ENCODE assay signal across 8 mouse cellular contexts in the genomic region with DNA sequence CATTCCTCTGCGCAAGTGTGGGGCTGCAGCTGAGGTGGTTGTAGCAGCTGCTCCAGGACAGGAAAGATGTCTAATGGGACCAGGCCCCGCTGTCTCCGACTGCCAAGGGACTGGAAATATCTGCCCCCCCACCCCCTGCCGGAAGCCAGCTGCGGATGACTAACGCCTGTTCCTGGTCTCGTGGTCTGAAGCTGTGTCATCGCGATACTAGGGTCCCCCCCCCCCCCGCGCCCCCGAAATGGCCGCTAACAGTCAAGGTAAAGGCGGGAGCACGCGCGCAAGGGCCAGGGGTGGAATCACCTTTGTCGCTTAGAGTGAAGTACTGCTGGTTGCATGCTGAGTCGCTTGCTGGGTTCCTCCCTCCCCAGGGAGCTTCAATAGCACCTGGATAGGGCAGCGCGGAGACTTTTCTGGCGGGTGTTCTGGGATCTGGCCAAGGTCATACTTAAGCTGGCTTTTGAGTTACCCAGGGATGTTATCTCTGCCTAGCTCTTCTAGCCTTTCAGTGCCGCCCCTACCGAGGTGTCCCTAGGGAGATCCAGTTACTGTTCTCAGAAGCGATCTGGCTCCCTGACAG. TPM values are rescaled to one million over a fixed set of nuclear protein-coding genes. Genes with fewer than 3 reads are reported as not detected.
A peak's percentile ranks its signal among the peaks of the same experiment; 100 is the strongest.
DNase-seq lines count a peak whose midpoint lies in the region; ATAC-seq and TF ChIP-seq lines count a peak whose summit lies in the region.

Gene Fundc2, plus strand, starts transcription at position 205 of the 577 bp plus-strand sequence.
Gene F8, minus strand, starts transcription at position 421 of the 577 bp plus-strand sequence.

- no peak for TF ChIP-seq CTCF in lung, embryonic 14.5 days (IDR thresholded peaks at IDR 0.05; ENCODE audit: low read depth)
- TF ChIP-seq CTCF in olfactory bulb, adult 2 months (IDR thresholded peaks at IDR 0.05; ENCODE audit: insufficient read depth, low read depth, low read length) = no peak

- no peaks in the 10 kb centered on the region for H3K27me3 ChIP-seq in lung, embryonic 14.5 days (ENCODE audit: insufficient read depth, low read length)

- TF ChIP-seq POLR2A in olfactory bulb, adult 2 months (IDR thresholded peaks at IDR 0.05; ENCODE audit: insufficient read depth, low read depth, low read length) = peak; percentile 58

- H3K4me2 ChIP-seq in lung, embryonic 14.5 days = peak within 1 kb of the TSS; percentile 52

- H3K9me3 ChIP-seq in lung, embryonic 14.5 days (ENCODE audit: low read depth, low read length) = no peaks in the 10 kb centered on the region

- peak within 1 kb of the TSS; percentile 49 for H3K4me3 ChIP-seq in lung, embryonic 14.5 days (ENCODE audit: low read depth, low read length)
- H3K4me3 ChIP-seq in olfactory bulb, adult 2 months (ENCODE audit: insufficient read depth, low read depth, low read length) = peak within 1 kb of the TSS; percentile 94

- peak; percentile 78 for DNase-seq in MN1 (ENCODE audit: low spot score)
- peak; percentile 46 for DNase-seq in cerebellum, adult 8-10 months
- peak; percentile 60 for DNase-seq in forelimb bud, embryonic 11.5 days (ENCODE audit: low read depth, low spot score)
- peak; percentile 10 to 57 for DNase-seq in layer of hippocampus, adult 8-10 months (ENCODE audit: low spot score in 2 of 2)
- peak; percentile 76 for DNase-seq in lung, embryonic 14.5 days
- peak; percentile 36 to 58 for DNase-seq in thymus, adult 18-20 months

- 0 out of 2 replicates have a peak, but pooled peaks cover under 1% of the 10 kb centered on the region for H3K36me3 ChIP-seq in lung, embryonic 14.5 days (ENCODE audit: insufficient read depth)

- H3K4me1 ChIP-seq in lung, embryonic 14.5 days (ENCODE audit: insufficient read depth) = no peaks in the 10 kb centered on the region
- no peaks in the 10 kb centered on the region for H3K4me1 ChIP-seq in olfactory bulb, adult 2 months (ENCODE audit: control insufficient read depth, insufficient read depth, low read length)

- H3K9ac ChIP-seq in lung, embryonic 14.5 days = peak within 1 kb of the TSS; percentile 65

- peak; percentile 95 to 98 for ATAC-seq in hematopoietic stem cell, adult 5-6 weeks (replicated peaks in 1 of 2; ENCODE audit: insufficient read depth in 1 of 2, low FRiP score in 2 of 2, low TSS enrichment in 1 of 2, low read depth in 1 of 2, poor library complexity in 2 of 2, severe bottlenecking in 2 of 2)
- ATAC-seq in lung, embryonic 14.5 days (ENCODE audit: insufficient read depth) = peak; percentile 98

- 13% methylated on average over 21 of the region's 25 CpGs for WGBS in lung, embryonic 14.5 days
- 16% methylated on average over 25 of the region's 25 CpGs for WGBS in olfactory bulb, adult 2 months

- H3K27ac ChIP-seq in lung, embryonic 14.5 days (ENCODE audit: low read depth) = peak within 1 kb of the TSS; percentile 86; the same call in 1 of the 2 replicates
- H3K27ac ChIP-seq in olfactory bulb, adult 2 months (ENCODE audit: insufficient read depth, low read depth, low read length) = peak within 1 kb of the TSS; percentile 92

RNA-seq across cellular contexts. Expression of gene Fundc2, which starts in this region (rescaled TPM):
- total RNA-seq in hematopoietic stem cell, adult 5-6 weeks (2017) = 90.7 and 97.9 TPM in 2 replicates
- total RNA-seq in layer of hippocampus, adult 8-10 months (2022) = 10 to 100 TPM; 46.7 to 55.4 (median 51.2) TPM
- 74.8 and 95.2 TPM in 2 replicates for polyA plus RNA-seq in lung, embryonic 14.5 days (2014; fragmentation: Nextera tagmentation; extraction: Ambion mirVana)
- polyA plus RNA-seq in olfactory bulb, adult 2 months (2012; ENCODE audit: insufficient read depth, insufficient read length, low replicate concordance, missing spikeins) = not detected in 2 replicates

RNA-seq across cellular contexts. Expression of gene F8, which starts in this region (rescaled TPM):
- 0.88 and 1.3 TPM in 2 replicates for total RNA-seq in hematopoietic stem cell, adult 5-6 weeks (2017)
- total RNA-seq in layer of hippocampus, adult 8-10 months (2022) = 1 to 10 TPM; 1.7 to 3.2 (median 2.3) TPM
- 2.1 TPM in 2 replicates for polyA plus RNA-seq in lung, embryonic 14.5 days (2014; fragmentation: Nextera tagmentation; extraction: Ambion mirVana)
- polyA plus RNA-seq in olfactory bulb, adult 2 months (2012; ENCODE audit: insufficient read depth, insufficient read length, low replicate concordance, missing spikeins) = not detected in 2 replicates

Comparison
In these comparisons a context has a peak if more than half of its experiments do, and no peak if none do; other contexts are left out.
1. Peak in every context shown above with its lines: DNase-seq, ATAC-seq, H3K4me3 ChIP-seq and H3K27ac ChIP-seq.
2. RNA of gene Fundc2 (polyA plus RNA-seq): 74.8 to 95.2 TPM in lung, embryonic 14.5 days; not detected in olfactory bulb, adult 2 months; every median in the first group is over 10 times any median in the second.